Mouse (Mus musculus) adrenal gland, postnatal 10 days (tissue): ENCODE measurements around the gene Coro1a. TPM values are rescaled to one million over a fixed set of nuclear protein-coding genes. Genes with fewer than 3 reads are reported as not detected.

ENCODE experiments used
- DNase-seq: peaks from one replicate; pipeline ENCODE4 v3.0.0; 2021; ENCODE audit warnings: mixed read lengths
- total RNA-seq, 2 experiments: library from RNA; stranded (reverse); gene quantifications; 2 replicates each; pipeline ENCODE4 v1.2.3; 2021

The Coro1a gene
- total RNA-seq, 2 experiments from 2014 or later, result 36.1 to 39.3 TPM

GRCm38 (mm10) chr7:126708175-126708952 lies 777 bp upstream of the Coro1a start:
- DNase-seq, result no peak

- DNase-seq, result peak; percentile 84
Observed at GRCm38 (mm10) chr7:126704121-126704980, 3.2 kb downstream of the Coro1a start.

- no peak for DNase-seq
Observed at GRCm38 (mm10) chr7:126703757-126704077, 3.9 kb downstream of the Coro1a start.

- peak; percentile 7 for DNase-seq
Observed at GRCm38 (mm10) chr7:126702861-126703756, 4.5 kb downstream of the Coro1a start.

GRCm38 (mm10) chr7:126702358-126702757 lies 5.2 kb downstream of the Coro1a start:
- no peak for DNase-seq

- no peak for DNase-seq
Observed at GRCm38 (mm10) chr7:126701559-126702357, 5.8 kb downstream of the Coro1a start.

GRCm38 (mm10) chr7:126701070-126701469 lies 6.5 kb downstream of the Coro1a start:
- peak; percentile 92 for DNase-seq

- DNase-seq, result no peak
Observed at GRCm38 (mm10) chr7:126700063-126701015, 7.2 kb downstream of the Coro1a start.

- DNase-seq, result no peak
Observed at GRCm38 (mm10) chr7:126697838-126698237, 9.7 kb downstream of the Coro1a start.

GRCm38 (mm10) chr7:126696886-126697285 lies 10.7 kb downstream of the Coro1a start:
- DNase-seq, result no peak

- DNase-seq, result no peak
Observed at GRCm38 (mm10) chr7:126696303-126696702, 11.3 kb downstream of the Coro1a start.

GRCm38 (mm10) chr7:126695631-126696207 lies 11.9 kb downstream of the Coro1a start, which contains the start of gene Slx1b:
TSS of gene Slx1b (minus strand) at chr7:126695784.
- DNase-seq, result peak; percentile 96

- peak; percentile 83 for DNase-seq
Observed at GRCm38 (mm10) chr7:126695210-126695611, 12.4 kb downstream of the Coro1a start, which contains the start of gene Bola2. TSS of gene Bola2 (plus strand) at chr7:126695401.

GRCm38 (mm10) chr7:126694441-126695051 lies 13.0 kb downstream of the Coro1a start:
- DNase-seq, result no peak

GRCm38 (mm10) chr7:126693781-126694180 lies 13.8 kb downstream of the Coro1a start:
- DNase-seq, result no peak

- DNase-seq, result peak; percentile 92
Observed at GRCm38 (mm10) chr7:126693256-126693655, 14.3 kb downstream of the Coro1a start.

GRCm38 (mm10) chr7:126692426-126692825 lies 15.2 kb downstream of the Coro1a start:
- no peak for DNase-seq

- no peak for DNase-seq
Observed at GRCm38 (mm10) chr7:126691676-126692075, 15.9 kb downstream of the Coro1a start.

- no peak for DNase-seq
Observed at GRCm38 (mm10) chr7:126690737-126691136, 16.9 kb downstream of the Coro1a start.
